Mouse (Mus musculus) adrenal gland, postnatal 0 days (tissue): ENCODE measurements around the gene Rtn4. TPM values are rescaled to one million over a fixed set of nuclear protein-coding genes. Genes with fewer than 3 reads are reported as not detected.

Experiments used
- polyA plus RNA-seq: library from polyadenylated mRNA; unstranded; fragments of >200 nt; fragmentation: Nextera tagmentation; extraction: Ambion mirVana; gene quantifications from 2 replicates; pipeline ENCODE4 v1.2.1, GENCODE M21; 2015

Gene Rtn4
- 121 and 136 TPM in 2 replicates for polyA plus RNA-seq

DNA sequence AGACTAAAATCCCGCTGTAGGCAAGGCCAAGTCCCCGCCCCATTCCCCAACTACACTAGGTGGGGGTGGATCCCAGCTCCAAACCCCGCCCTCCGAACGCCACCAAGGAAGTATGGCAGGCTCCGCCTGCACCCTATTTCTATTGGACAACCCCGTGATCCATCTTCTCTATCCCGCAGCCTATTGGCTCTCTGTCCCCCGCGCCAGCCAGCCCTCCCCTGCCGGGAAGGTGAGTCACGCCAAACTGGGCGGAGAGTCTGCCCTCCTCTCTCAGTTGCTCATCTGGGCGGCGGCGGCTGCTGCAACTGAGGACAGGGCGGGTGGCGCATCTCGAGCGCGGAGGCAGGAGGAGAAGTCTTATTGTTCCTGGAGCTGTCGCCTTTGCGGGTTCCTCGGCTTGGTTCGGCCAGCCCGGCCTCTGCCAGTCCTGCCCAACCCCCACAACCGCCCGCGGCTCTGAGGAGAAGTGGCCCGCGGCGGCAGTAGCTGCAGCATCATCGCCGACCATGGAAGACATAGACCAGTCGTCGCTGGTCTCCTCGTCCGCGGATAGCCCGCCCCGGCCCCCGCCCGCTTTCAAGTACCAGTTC lies at the start of gene Rtn4:
Gene Rtn4 (plus strand): TSS at position 265 of the 590 bp plus-strand sequence.

Other genes starting within 250 kb of the Rtn4 start
- gene Prorsd1, start 177.9 kb upstream of the Rtn4 start, polyA plus RNA-seq: 34.0 and 47.8 TPM in 2 replicates
- gene Mtif2, start 166.5 kb upstream of the Rtn4 start, polyA plus RNA-seq: 24.9 and 40.0 TPM in 2 replicates
- 0.08 TPM in 1 of 2 replicates, not detected in the other for gene Clhc1, start 145.0 kb upstream of the Rtn4 start, polyA plus RNA-seq
- gene Rps27a, start 144.8 kb upstream of the Rtn4 start, polyA plus RNA-seq: 1,459 and 2,545 TPM in 2 replicates
- 0.18 and 0.35 TPM in 2 replicates for gene 4931440F15Rik, start 132.7 kb downstream of the Rtn4 start, polyA plus RNA-seq